Mouse (Mus musculus) myocyte (in vitro differentiated cells): ENCODE measurements around the gene Crispld2. TPM values are rescaled to one million over a fixed set of nuclear protein-coding genes. Genes with fewer than 3 reads are reported as not detected.

Experiments
- H3K27me3 ChIP-seq: one replicate; pipeline ENCODE4 v1.6.1; 2011; ENCODE audit not compliant: control insufficient read depth, insufficient read depth, insufficient read length
- H3K36me3 ChIP-seq: one replicate; pipeline ENCODE4 v1.6.1; 2011; ENCODE audit not compliant: control insufficient read depth, insufficient read depth
- H3K4me2 ChIP-seq: one replicate; pipeline ENCODE4 v1.6.1; 2011; ENCODE audit warnings: low read depth, control low read depth
- H3K4me3 ChIP-seq: one replicate; pipeline ENCODE4 v1.5.1; 2011; ENCODE audit warnings: mild to moderate bottlenecking, control low read depth, moderate library complexity
- H3K79me2 ChIP-seq: one replicate; pipeline ENCODE4 v1.6.1; 2011; ENCODE audit not compliant: control insufficient read depth, insufficient read depth
- H3ac ChIP-seq: one replicate; pipeline ENCODE4 v1.6.1; 2011; ENCODE audit not compliant: control insufficient read depth, insufficient read length
- CEBPB ChIP-seq: IDR thresholded peaks from 2 replicates; pipeline ENCODE4 v1.6.1; 2011; ENCODE audit warnings: mild to moderate bottlenecking, moderate library complexity; ENCODE audit not compliant: poor library complexity, insufficient read depth, severe bottlenecking
- E2F4 ChIP-seq: IDR thresholded peaks from one replicate; pipeline ENCODE4 v1.6.1; 2011; ENCODE audit warnings: mild to moderate bottlenecking, control low read depth, moderate library complexity; ENCODE audit not compliant: insufficient read depth
- MAX ChIP-seq: IDR thresholded peaks from one replicate; pipeline ENCODE4 v1.6.1; 2011; ENCODE audit warnings: low read depth, mild to moderate bottlenecking, control low read depth
- MYOD1 ChIP-seq, 3 experiments: IDR thresholded peaks; one replicate each; pipeline ENCODE4 v1.6.1; 2011; ENCODE audit warnings: control low read depth in 2 of 3, low read depth in 2 of 3, mild to moderate bottlenecking in 2 of 3, moderate library complexity in 1 of 3; ENCODE audit not compliant: insufficient read length in 2 of 3, control insufficient read depth in 1 of 3
- MYOG ChIP-seq, 3 experiments: IDR thresholded peaks; one replicate each; pipeline ENCODE4 v1.6.1; 2011; ENCODE audit warnings: control low read depth in 2 of 3, low read depth in 2 of 3, mild to moderate bottlenecking in 2 of 3; ENCODE audit not compliant: insufficient read length in 2 of 3, control insufficient read depth in 1 of 3, insufficient read depth in 1 of 3
- POLR2A ChIP-seq: IDR thresholded peaks from one replicate; pipeline ENCODE4 v1.6.1; 2011; ENCODE audit warnings: low read depth, mild to moderate bottlenecking, control low read depth, moderate library complexity; ENCODE audit not compliant: insufficient read length
- POLR2AphosphoS2 ChIP-seq: IDR thresholded peaks from one replicate; pipeline ENCODE4 v1.6.1; 2011; ENCODE audit warnings: low read depth, control low read depth; ENCODE audit not compliant: insufficient read length
- REST ChIP-seq: IDR thresholded peaks from one replicate; pipeline ENCODE4 v1.6.1; 2011; ENCODE audit warnings: mild to moderate bottlenecking, control low read depth, moderate library complexity; ENCODE audit not compliant: insufficient read depth, insufficient read length
- SRF ChIP-seq: IDR thresholded peaks from one replicate; pipeline ENCODE4 v1.6.1; 2011; ENCODE audit warnings: low read depth; ENCODE audit not compliant: control insufficient read depth, insufficient read length
- TCF12 ChIP-seq: IDR thresholded peaks from one replicate; pipeline ENCODE4 v1.6.1; 2011; ENCODE audit warnings: mild to moderate bottlenecking, control low read depth; ENCODE audit not compliant: poor library complexity, insufficient read depth, severe bottlenecking
- TCF3 ChIP-seq: IDR thresholded peaks from one replicate; pipeline ENCODE4 v1.6.1; 2011; ENCODE audit warnings: low read depth, control low read depth; ENCODE audit not compliant: insufficient read length
- USF1 ChIP-seq: IDR thresholded peaks from one replicate; pipeline ENCODE4 v1.6.1; 2011; ENCODE audit warnings: low read depth, mild to moderate bottlenecking, control low read depth, moderate library complexity
- polyA plus RNA-seq: library from polyadenylated mRNA; unstranded; fragments of >200 nt; fragmentation: generic; extraction: Trizol; gene quantifications from one replicate; pipeline ENCODE4 v1.2.1, GENCODE M21; 2012; ENCODE audit warnings: missing spikeins

Gene Crispld2
- polyA plus RNA-seq, 1 experiment: 0.07 TPM

- Histone ChIP-seq H3K36me3 (peaks cover 3% of the 10 kb centered on the region), H3K79me2 (peaks cover 18% of the 10 kb centered on the region), H3ac (no peak overlapping the region), H3K4me2 (no peak overlapping the region), H3K4me3 (no peak overlapping the region), H3K27me3 (no peaks in the 10 kb centered on the region)
- TF ChIP-seq TCF3 (no peak), SRF (no peak), E2F4 (no peak), MAX (no peak), CEBPB (no peak), MYOD1 (IDR thresholded peaks at IDR 0.05; ENCODE audit: control insufficient read depth in 1 of 3, insufficient read length in 2 of 3, low read depth in 2 of 3) (no peak), TCF12 (no peak), REST (no peak), USF1 (no peak), MYOG (IDR thresholded peaks at IDR 0.05; ENCODE audit: control insufficient read depth in 1 of 3, insufficient read depth in 1 of 3, insufficient read length in 2 of 3, low read depth in 2 of 3) (no peak), POLR2A (no peak), POLR2AphosphoS2 (no peak)
Observed at GRCm38 (mm10) chr8:120093103-120093502, 100.9 kb downstream of the Crispld2 start.

- Histone ChIP-seq H3ac (no peak overlapping the region), H3K27me3 (no peaks in the 10 kb centered on the region), H3K79me2 (peaks cover 34% of the 10 kb centered on the region), H3K4me2 (no peak overlapping the region), H3K36me3 (peaks cover 3% of the 10 kb centered on the region), H3K4me3 (no peak overlapping the region)
- no peak for TF ChIP-seq POLR2A
- no peak for TF ChIP-seq MYOD1 (IDR thresholded peaks at IDR 0.05; ENCODE audit: control insufficient read depth in 1 of 3, insufficient read length in 2 of 3, low read depth in 2 of 3)
- no peak for TF ChIP-seq REST
- no peak for TF ChIP-seq SRF
- TF ChIP-seq TCF3: no peak
- TF ChIP-seq POLR2AphosphoS2: no peak
- TF ChIP-seq USF1: no peak
- no peak for TF ChIP-seq E2F4
- no peak for TF ChIP-seq CEBPB
- no peak for TF ChIP-seq MAX
- TF ChIP-seq MYOG (IDR thresholded peaks at IDR 0.05; ENCODE audit: control insufficient read depth in 1 of 3, insufficient read depth in 1 of 3, insufficient read length in 2 of 3, low read depth in 2 of 3): no peak
- no peak for TF ChIP-seq TCF12
Observed at GRCm38 (mm10) chr8:120094801-120095200, 102.6 kb downstream of the Crispld2 start.

- H3K27me3 ChIP-seq: no peaks in the 10 kb centered on the region
- H3K4me2 ChIP-seq: no peak overlapping the region
- H3ac ChIP-seq: no peak overlapping the region
- TF ChIP-seq MYOD1 (IDR thresholded peaks at IDR 0.05; ENCODE audit: control insufficient read depth in 1 of 3, insufficient read length in 2 of 3, low read depth in 2 of 3): no peak
- no peak for TF ChIP-seq MYOG (IDR thresholded peaks at IDR 0.05; ENCODE audit: control insufficient read depth in 1 of 3, insufficient read depth in 1 of 3, insufficient read length in 2 of 3, low read depth in 2 of 3)
- no peak for TF ChIP-seq SRF
- no peak for TF ChIP-seq USF1
- TF ChIP-seq POLR2AphosphoS2: no peak
- TF ChIP-seq POLR2A: no peak
- no peak for TF ChIP-seq E2F4
- no peak for TF ChIP-seq REST
- no peak for TF ChIP-seq TCF12
- no peak for TF ChIP-seq MAX
- no peak for TF ChIP-seq CEBPB
- TF ChIP-seq TCF3: no peak
- no peak overlapping the region for H3K4me3 ChIP-seq
- H3K79me2 ChIP-seq: peaks cover 44% of the 10 kb centered on the region
- H3K36me3 ChIP-seq: no peaks in the 10 kb centered on the region
Observed at GRCm38 (mm10) chr8:120096486-120096885, 104.2 kb downstream of the Crispld2 start.

- Histone ChIP-seq H3K36me3 (no peaks in the 10 kb centered on the region), H3K4me3 (peak overlapping the region; percentile 75), H3ac (peak overlapping the region; percentile 90), H3K4me2 (peak overlapping the region; percentile 80), H3K27me3 (no peaks in the 10 kb centered on the region), H3K79me2 (peaks cover 45% of the 10 kb centered on the region)
- TF ChIP-seq CEBPB (no peak), REST (peak; percentile 56)
Observed at GRCm38 (mm10) chr8:120100388-120101067, 108.3 kb downstream of the Crispld2 start.

GRCm38 (mm10) chr8:120101068-120101972 lies 109.1 kb downstream of the Crispld2 start, which contains the start of gene Zdhhc7:
Gene Zdhhc7, minus strand, starts transcription at chr8:120101482.
- H3K79me2 ChIP-seq: peaks cover 45% of the 10 kb centered on the region
- no peaks in the 10 kb centered on the region for H3K27me3 ChIP-seq
- no peaks in the 10 kb centered on the region for H3K36me3 ChIP-seq
- peak within 1 kb of the TSS; percentile 97 for H3K4me2 ChIP-seq
- peak within 1 kb of the TSS; percentile 90 for H3ac ChIP-seq
- peak within 1 kb of the TSS; percentile 75 for H3K4me3 ChIP-seq
- TF ChIP-seq TCF12 (no peak), USF1 (no peak), REST (no peak), SRF (no peak), POLR2A (peak; percentile 72), POLR2AphosphoS2 (peak; percentile 84), MAX (no peak), MYOD1 (IDR thresholded peaks at IDR 0.05; ENCODE audit: control insufficient read depth in 1 of 3, insufficient read length in 2 of 3, low read depth in 2 of 3) (no peak), TCF3 (no peak), E2F4 (no peak), CEBPB (no peak), MYOG (IDR thresholded peaks at IDR 0.05; ENCODE audit: control insufficient read depth in 1 of 3, insufficient read depth in 1 of 3, insufficient read length in 2 of 3, low read depth in 2 of 3) (no peak)
